Mouse (Mus musculus) erythroblast, adult 5-6 weeks (primary cell): ENCODE results near the gene C730034F03Rik. TPM values are rescaled to one million over a fixed set of nuclear protein-coding genes. Genes with fewer than 3 reads are reported as not detected.
"Not testable (repeated sequence)": the region's sequence is repeated elsewhere in the genome, so short reads cannot be mapped to it uniquely, and the experiment has no call there.

Experiments
- ATAC-seq: replicated peaks from 2 replicates; pipeline ENCODE4 v1.8.0; 2016; ENCODE audit warnings: moderate number of reproducible peaks, mild to moderate bottlenecking, moderate TSS enrichment, inconsistent platforms; ENCODE audit not compliant: poor library complexity, low FRiP score, severe bottlenecking
- total RNA-seq, 2 experiments: library from RNA; stranded (forward) in 1 of 2; stranded (reverse) in 1 of 2; fragments of 150-400 nt in 1 of 2; fragments of 200-764, 138-1000 nt in 1 of 2; gene quantifications; 2 replicates each; pipeline versions ENCODE4 v1.2.3 to v1.2.4; 2015 to 2017; ENCODE audit warnings: low replicate concordance in 2 of 2

The C730034F03Rik gene
- total RNA-seq, 2 experiments from 2014 or later, result 0.58 to 1.4 TPM

GRCm38 (mm10) chr15:89430771-89431170, 1.4 kb downstream of the C730034F03Rik start:
- not testable (repeated sequence) for ATAC-seq

GRCm38 (mm10) chr15:89431271-89431670, 1.9 kb downstream of the C730034F03Rik start:
- ATAC-seq, result no peak

GRCm38 (mm10) chr15:89431806-89432205, 2.4 kb downstream of the C730034F03Rik start:
- ATAC-seq, result no peak

- no peak for ATAC-seq
Observed at GRCm38 (mm10) chr15:89432946-89433345, 3.6 kb downstream of the C730034F03Rik start.

GRCm38 (mm10) chr15:89434136-89434535, 4.7 kb downstream of the C730034F03Rik start:
- ATAC-seq, result no peak

GRCm38 (mm10) chr15:89435878-89436277, 6.5 kb downstream of the C730034F03Rik start:
- ATAC-seq, result no peak

- ATAC-seq, result no peak
Observed at GRCm38 (mm10) chr15:89442486-89443070, 13.2 kb downstream of the C730034F03Rik start.

- no peak for ATAC-seq
Observed at GRCm38 (mm10) chr15:89452906-89453864, 23.8 kb downstream of the C730034F03Rik start.

- no peak for ATAC-seq
Observed at GRCm38 (mm10) chr15:89453865-89454478, 24.6 kb downstream of the C730034F03Rik start, which contains the start of gene Mapk8ip2. Gene Mapk8ip2, plus strand, starts transcription at chr15:89453913.

- ATAC-seq, result no peak
Observed at GRCm38 (mm10) chr15:89454857-89455256, 25.5 kb downstream of the C730034F03Rik start.

GRCm38 (mm10) chr15:89455642-89456041, 26.3 kb downstream of the C730034F03Rik start:
- no peak for ATAC-seq

GRCm38 (mm10) chr15:89458942-89459341, 29.6 kb downstream of the C730034F03Rik start:
- ATAC-seq, result no peak

GRCm38 (mm10) chr15:89459821-89460220, 30.4 kb downstream of the C730034F03Rik start:
- ATAC-seq, result no peak

GRCm38 (mm10) chr15:89460298-89460697, 30.9 kb downstream of the C730034F03Rik start:
- no peak for ATAC-seq

- ATAC-seq, result no peak
Observed at GRCm38 (mm10) chr15:89461321-89461720, 31.9 kb downstream of the C730034F03Rik start.

- ATAC-seq, result no peak
Observed at GRCm38 (mm10) chr15:89462176-89462575, 32.8 kb downstream of the C730034F03Rik start.

- no peak for ATAC-seq
Observed at GRCm38 (mm10) chr15:89463334-89464235, 34.2 kb downstream of the C730034F03Rik start.

- ATAC-seq, result no peak
Observed at GRCm38 (mm10) chr15:89465052-89465451, 35.7 kb downstream of the C730034F03Rik start.

- no peak for ATAC-seq
Observed at GRCm38 (mm10) chr15:89468577-89468976, 39.2 kb downstream of the C730034F03Rik start.
